9 mouse cellular contexts compared by ENCODE assay signal in genomic region chr8:110716075-110716474, GRCm38 (mm10). TPM values are rescaled to one million over a fixed set of nuclear protein-coding genes. Genes with fewer than 3 reads are reported as not detected.
DNase-seq lines count a peak whose midpoint lies in the region; ATAC-seq lines count a peak whose summit lies in the region.
"Had no signal": no experiment of that assay in that cellular context is flagged by ENCODE, and none has a peak within 500 bp of the region (broad histone marks: within the 10 kb centered on the region; RNA-seq: fewer than 3 reads in every experiment).

No protein-coding gene starts in this region.

- H3K9me3 ChIP-seq in forebrain, embryonic 15.5 days, result no peaks in the 10 kb centered on the region
- H3K9me3 ChIP-seq in hindbrain, embryonic 13.5 days, result no peaks in the 10 kb centered on the region
- H3K9me3 ChIP-seq in midbrain, embryonic 15.5 days, result no peaks in the 10 kb centered on the region
- H3K9me3 ChIP-seq: neural tube, embryonic 12.5 days had no signal

- peak overlapping the region; percentile 84 for H3K27ac ChIP-seq in forebrain, embryonic 15.5 days (replicated peaks)
- peak overlapping the region; percentile 79 for H3K27ac ChIP-seq in hindbrain, embryonic 13.5 days
- H3K27ac ChIP-seq in midbrain, embryonic 15.5 days, result peak overlapping the region; percentile 70
- H3K27ac ChIP-seq: neural tube, embryonic 12.5 days had no signal

- peak; percentile 23; the same call in 1 of the 2 replicates for ATAC-seq in forebrain, embryonic 15.5 days (replicated peaks)
- peak; percentile 29 for ATAC-seq in hindbrain, embryonic 13.5 days (ENCODE audit: low FRiP score)
- ATAC-seq in midbrain, embryonic 15.5 days (replicated peaks), result peak; percentile 45; the same call in 1 of the 2 replicates

- WGBS in forebrain, embryonic 15.5 days, result 39% methylated on average over 4 of the region's 4 CpGs
- 50% methylated on average over 4 of the region's 4 CpGs for WGBS in hindbrain, embryonic 13.5 days
- WGBS in midbrain, embryonic 15.5 days, result 26% methylated on average over 4 of the region's 4 CpGs

- peaks cover 16% of the 10 kb centered on the region; the same call in 1 of the 2 replicates for H3K36me3 ChIP-seq in forebrain, embryonic 15.5 days
- H3K36me3 ChIP-seq in hindbrain, embryonic 13.5 days, result peaks cover 46% of the 10 kb centered on the region
- H3K36me3 ChIP-seq in midbrain, embryonic 15.5 days (replicated peaks), result no peaks in the 10 kb centered on the region; the same call in 1 of the 2 replicates

- peak; percentile 97 for DNase-seq in NIH3T3 (ENCODE audit: low read depth)
- peak; percentile 78 for DNase-seq in adrenal gland, postnatal 14 days
- DNase-seq in left cerebral cortex, adult 18-20 months (ENCODE audit: low spot score in 2 of 2), result peak; percentile 48 to 75
- no peak for DNase-seq in spleen, postnatal 4 days (ENCODE audit: low spot score in 2 of 2)
- no peak for DNase-seq in urinary bladder, postnatal 14 days (ENCODE audit: low spot score)

- H3K4me1 ChIP-seq in forebrain, embryonic 15.5 days, result peaks cover 54% of the 10 kb centered on the region
- peaks cover 67% of the 10 kb centered on the region for H3K4me1 ChIP-seq in hindbrain, embryonic 13.5 days (replicated peaks)
- peaks cover 49% of the 10 kb centered on the region for H3K4me1 ChIP-seq in midbrain, embryonic 15.5 days

- H3K9ac ChIP-seq in forebrain, embryonic 15.5 days (replicated peaks), result no peak overlapping the region
- peak overlapping the region; percentile 46 for H3K9ac ChIP-seq in hindbrain, embryonic 13.5 days
- no peak overlapping the region for H3K9ac ChIP-seq in midbrain, embryonic 15.5 days
- H3K9ac ChIP-seq: neural tube, embryonic 12.5 days had no signal

- H3K4me3 ChIP-seq in forebrain, embryonic 15.5 days, result no peak overlapping the region
- H3K4me3 ChIP-seq in hindbrain, embryonic 13.5 days, result no peak overlapping the region
- no peak overlapping the region for H3K4me3 ChIP-seq in midbrain, embryonic 15.5 days
- H3K4me3 ChIP-seq: neural tube, embryonic 12.5 days had no signal

- H3K27me3 ChIP-seq in forebrain, embryonic 15.5 days, result no peaks in the 10 kb centered on the region
- no peaks in the 10 kb centered on the region for H3K27me3 ChIP-seq in hindbrain, embryonic 13.5 days
- no peaks in the 10 kb centered on the region for H3K27me3 ChIP-seq in midbrain, embryonic 15.5 days (replicated peaks)
- H3K27me3 ChIP-seq: neural tube, embryonic 12.5 days had no signal

- H3K4me2 ChIP-seq in forebrain, embryonic 15.5 days (replicated peaks), result no peak overlapping the region
- no peak overlapping the region for H3K4me2 ChIP-seq in hindbrain, embryonic 13.5 days
- H3K4me2 ChIP-seq in midbrain, embryonic 15.5 days, result no peak overlapping the region
- H3K4me2 ChIP-seq: neural tube, embryonic 12.5 days had no signal

RNA-seq across cellular contexts. Expression of gene Mtss1l, which starts 5.2 kb away (rescaled TPM):
- total RNA-seq in adrenal gland, postnatal 14 days (2021), result 25.2 and 25.8 TPM in 2 replicates
- polyA plus RNA-seq in forebrain, embryonic 15.5 days (2015; fragmentation: Nextera tagmentation; extraction: Ambion mirVana), result 22.5 and 32.2 TPM in 2 replicates
- 19.0 and 20.4 TPM in 2 replicates for polyA plus RNA-seq in hindbrain, embryonic 13.5 days (2015; fragmentation: Nextera tagmentation; extraction: Ambion mirVana)
- total RNA-seq in left cerebral cortex, adult 18-20 months (2021), result 100 to 1,000 TPM; 208 to 219 TPM
- polyA plus RNA-seq in midbrain, embryonic 15.5 days (2015; fragmentation: Nextera tagmentation; extraction: Ambion mirVana), result 45.7 and 50.0 TPM in 2 replicates

Comparison
In these comparisons a context has a peak if more than half of its experiments do, and no peak if none do; other contexts are left out.
1. DNase-seq: peak in NIH3T3 (single experiment), adrenal gland, postnatal 14 days (single experiment) and left cerebral cortex, adult 18-20 months (2 of 2); none in spleen, postnatal 4 days (0 of 2) and urinary bladder, postnatal 14 days (single experiment).
2. Peak in every context shown above with its lines, with median percentiles within 50 percentile points of each other: ATAC-seq and H3K27ac ChIP-seq.